Mouse (Mus musculus): Measurements from ENCODE around the gene Ccdc63. TPM values are rescaled to one million over a fixed set of nuclear protein-coding genes. Genes with fewer than 3 reads are reported as not detected.

Gene Ccdc63
- polyA plus RNA-seq, 1 experiment from 2014 or later: not detected

DNA sequence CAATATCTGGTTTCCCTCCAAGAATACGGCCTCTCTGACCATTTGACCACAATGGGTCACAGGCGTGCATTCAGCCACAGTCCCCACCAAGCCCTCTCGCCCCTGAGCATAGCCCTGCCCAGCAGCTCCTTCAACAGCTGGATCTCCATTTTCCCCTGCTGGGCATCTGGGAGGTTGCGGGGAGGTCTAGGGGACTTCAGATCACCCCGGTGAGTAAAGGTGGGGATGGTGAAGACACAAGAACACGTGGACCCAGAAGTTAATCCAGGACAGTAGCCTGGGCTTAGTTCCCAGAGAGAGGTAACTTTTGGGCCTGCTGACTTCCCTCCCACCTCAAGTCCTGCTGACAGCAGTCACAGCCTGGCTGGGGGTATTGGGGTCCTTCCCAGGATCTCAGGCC lies 34.4 kb downstream of the Ccdc63 start:
- H3K4me3 ChIP-seq (ENCODE audit: low read depth, low read length): no peak overlapping the region
- no peaks in the 10 kb centered on the region for H3K4me1 ChIP-seq (replicated peaks; ENCODE audit: control insufficient read depth, insufficient read depth, low read length)
- no peak overlapping the region for H3K9ac ChIP-seq (ENCODE audit: low read depth, low read length)
- no peaks in the 10 kb centered on the region for H3K27me3 ChIP-seq (ENCODE audit: control insufficient read depth, insufficient read depth, low read length)
- no peak for ATAC-seq (ENCODE audit: low FRiP score)
- H3K36me3 ChIP-seq (ENCODE audit: control insufficient read depth, insufficient read depth, low read length): no peaks in the 10 kb centered on the region
- no peaks in the 10 kb centered on the region for H3K9me3 ChIP-seq (ENCODE audit: control insufficient read depth, low read length)
- no peak for DNase-seq (ENCODE audit: low spot score)
- no peak overlapping the region for H3K4me2 ChIP-seq (replicated peaks; ENCODE audit: low read depth, low read length)
- no peak overlapping the region for H3K27ac ChIP-seq (ENCODE audit: low read depth, low read length)
- 81% methylated on average over 6 of the region's 6 CpGs for WGBS

DNA sequence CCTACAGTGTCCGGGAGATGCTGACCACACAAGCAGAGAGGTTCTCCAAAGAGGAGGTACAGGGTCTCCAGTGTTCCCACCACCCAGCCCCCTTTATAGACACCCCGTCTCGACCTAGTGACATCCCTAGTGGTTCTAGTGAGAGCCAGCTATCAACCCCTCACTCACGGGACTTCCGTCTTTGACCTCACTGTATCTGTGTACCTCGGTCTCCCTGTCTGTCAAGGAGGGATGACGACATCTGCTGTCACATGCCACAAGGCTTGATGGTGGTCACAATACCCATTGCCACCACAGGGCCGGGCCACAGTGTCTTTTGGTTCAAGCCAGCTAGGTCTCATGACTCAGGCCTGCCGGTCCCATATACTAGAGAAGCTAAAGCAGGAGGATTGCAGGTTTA lies 35.6 kb downstream of the Ccdc63 start:
- H3K36me3 ChIP-seq (ENCODE audit: control insufficient read depth, insufficient read depth, low read length): no peaks in the 10 kb centered on the region
- WGBS: 92% methylated on average over 9 of the region's 9 CpGs
- no peak overlapping the region for H3K9ac ChIP-seq (ENCODE audit: low read depth, low read length)
- H3K4me1 ChIP-seq (replicated peaks; ENCODE audit: control insufficient read depth, insufficient read depth, low read length): no peaks in the 10 kb centered on the region
- ATAC-seq (ENCODE audit: low FRiP score): no peak
- H3K27ac ChIP-seq (ENCODE audit: low read depth, low read length): no peak overlapping the region
- H3K27me3 ChIP-seq (ENCODE audit: control insufficient read depth, insufficient read depth, low read length): no peaks in the 10 kb centered on the region
- no peaks in the 10 kb centered on the region for H3K9me3 ChIP-seq (ENCODE audit: control insufficient read depth, low read length)
- no peak for DNase-seq (ENCODE audit: low spot score)
- no peak overlapping the region for H3K4me3 ChIP-seq (ENCODE audit: low read depth, low read length)
- H3K4me2 ChIP-seq (replicated peaks; ENCODE audit: low read depth, low read length): no peak overlapping the region

DNA sequence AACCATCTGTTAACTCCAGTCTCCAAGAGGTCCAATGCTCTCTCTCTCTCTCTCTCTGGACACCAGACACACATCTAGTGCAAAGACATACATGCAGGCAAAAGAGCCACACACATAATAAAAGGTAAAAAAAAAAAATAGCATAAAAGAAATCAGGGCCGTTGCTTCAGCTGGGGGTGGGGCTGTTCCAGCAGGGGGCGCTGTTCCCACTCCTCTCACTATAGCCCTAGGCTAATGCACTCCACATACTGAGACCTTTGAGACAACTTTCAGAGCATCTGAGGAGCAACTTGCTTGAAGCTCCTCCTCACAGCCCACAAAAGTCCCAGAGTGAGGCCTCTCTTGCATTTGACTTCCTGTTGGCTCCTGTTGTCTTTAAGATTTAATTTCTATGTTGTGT lies 36.4 kb downstream of the Ccdc63 start:
- Histone ChIP-seq H3K27me3 (ENCODE audit: control insufficient read depth, insufficient read depth, low read length) (no peaks in the 10 kb centered on the region), H3K4me3 (ENCODE audit: low read depth, low read length) (no peak overlapping the region), H3K4me1 (replicated peaks; ENCODE audit: control insufficient read depth, insufficient read depth, low read length) (no peaks in the 10 kb centered on the region), H3K4me2 (replicated peaks; ENCODE audit: low read depth, low read length) (no peak overlapping the region), H3K27ac (ENCODE audit: low read depth, low read length) (no peak overlapping the region), H3K36me3 (ENCODE audit: control insufficient read depth, insufficient read depth, low read length) (no peaks in the 10 kb centered on the region), H3K9ac (ENCODE audit: low read depth, low read length) (no peak overlapping the region), H3K9me3 (ENCODE audit: control insufficient read depth, low read length) (no peaks in the 10 kb centered on the region)
- 36% methylated on average over 2 of the region's 2 CpGs for WGBS
- no peak for ATAC-seq (ENCODE audit: low FRiP score)
- peak; percentile 51 for DNase-seq (ENCODE audit: low spot score)

DNA sequence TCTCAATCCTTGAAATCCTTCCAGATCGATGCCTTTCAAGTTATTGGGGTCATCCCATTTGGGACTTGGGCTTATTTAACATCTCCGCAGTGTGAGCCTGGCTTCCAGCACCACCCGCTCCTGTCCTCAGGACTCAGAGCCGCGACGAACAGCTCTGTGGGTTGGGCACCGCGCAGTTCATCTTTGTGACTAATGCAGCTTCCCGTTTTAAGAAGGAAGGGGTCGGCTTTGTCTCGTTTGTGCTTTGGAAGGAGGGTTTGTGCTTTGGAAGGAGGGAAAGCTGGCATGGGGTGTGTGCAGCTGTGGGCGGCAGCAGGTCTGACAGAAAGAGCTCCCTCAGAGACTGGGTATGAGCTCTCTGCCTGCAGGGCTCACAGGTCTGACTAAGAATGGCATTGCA lies 37.5 kb downstream of the Ccdc63 start:
- H3K9ac ChIP-seq (ENCODE audit: low read depth, low read length): no peak overlapping the region
- H3K27ac ChIP-seq (ENCODE audit: low read depth, low read length): no peak overlapping the region
- no peaks in the 10 kb centered on the region for H3K36me3 ChIP-seq (ENCODE audit: control insufficient read depth, insufficient read depth, low read length)
- 46% methylated on average over 12 of the region's 12 CpGs for WGBS
- no peak overlapping the region for H3K4me2 ChIP-seq (replicated peaks; ENCODE audit: low read depth, low read length)
- no peak for ATAC-seq (ENCODE audit: low FRiP score)
- DNase-seq (ENCODE audit: low spot score): no peak
- H3K27me3 ChIP-seq (ENCODE audit: control insufficient read depth, insufficient read depth, low read length): no peaks in the 10 kb centered on the region
- no peaks in the 10 kb centered on the region for H3K4me1 ChIP-seq (replicated peaks; ENCODE audit: control insufficient read depth, insufficient read depth, low read length)
- H3K9me3 ChIP-seq (ENCODE audit: control insufficient read depth, low read length): no peaks in the 10 kb centered on the region
- H3K4me3 ChIP-seq (ENCODE audit: low read depth, low read length): no peak overlapping the region

DNA sequence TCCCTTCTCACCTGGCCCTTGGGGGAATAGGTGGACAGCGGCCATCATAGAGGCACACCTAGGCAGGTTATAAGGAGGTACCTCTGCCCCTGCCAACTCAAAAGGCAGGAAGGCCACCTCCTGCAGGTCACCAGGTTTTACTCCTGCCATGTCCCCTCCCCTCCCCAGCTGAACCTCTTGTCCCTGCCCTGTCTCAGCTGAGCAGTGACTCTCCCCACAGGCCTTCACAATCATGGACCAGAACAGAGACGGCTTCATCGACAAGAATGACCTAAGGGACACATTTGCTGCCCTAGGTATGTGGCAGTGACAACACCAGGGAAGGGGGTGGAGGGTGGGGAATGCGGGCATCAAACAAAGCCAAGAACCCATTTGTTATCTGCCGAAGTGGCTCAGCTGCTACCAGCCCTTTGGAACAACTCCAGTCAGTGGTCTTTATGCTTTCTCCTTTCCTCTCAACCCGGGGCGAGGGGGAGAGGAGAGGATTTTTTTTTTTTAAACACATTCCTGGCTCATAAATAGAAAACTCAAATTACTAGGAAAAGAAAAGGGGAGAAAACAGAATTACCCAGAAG lies 38.1 kb downstream of the Ccdc63 start:
- Histone ChIP-seq H3K27ac (ENCODE audit: low read depth, low read length) (no peak overlapping the region), H3K9ac (ENCODE audit: low read depth, low read length) (no peak overlapping the region), H3K9me3 (ENCODE audit: control insufficient read depth, low read length) (no peaks in the 10 kb centered on the region), H3K4me1 (replicated peaks; ENCODE audit: control insufficient read depth, insufficient read depth, low read length) (no peaks in the 10 kb centered on the region), H3K27me3 (ENCODE audit: control insufficient read depth, insufficient read depth, low read length) (no peaks in the 10 kb centered on the region), H3K4me3 (ENCODE audit: low read depth, low read length) (no peak overlapping the region), H3K36me3 (ENCODE audit: control insufficient read depth, insufficient read depth, low read length) (no peaks in the 10 kb centered on the region), H3K4me2 (replicated peaks; ENCODE audit: low read depth, low read length) (no peak overlapping the region)
- no peak for DNase-seq (ENCODE audit: low spot score)
- 52% methylated on average over 7 of the region's 7 CpGs for WGBS
- no peak for ATAC-seq (ENCODE audit: low FRiP score)

DNA sequence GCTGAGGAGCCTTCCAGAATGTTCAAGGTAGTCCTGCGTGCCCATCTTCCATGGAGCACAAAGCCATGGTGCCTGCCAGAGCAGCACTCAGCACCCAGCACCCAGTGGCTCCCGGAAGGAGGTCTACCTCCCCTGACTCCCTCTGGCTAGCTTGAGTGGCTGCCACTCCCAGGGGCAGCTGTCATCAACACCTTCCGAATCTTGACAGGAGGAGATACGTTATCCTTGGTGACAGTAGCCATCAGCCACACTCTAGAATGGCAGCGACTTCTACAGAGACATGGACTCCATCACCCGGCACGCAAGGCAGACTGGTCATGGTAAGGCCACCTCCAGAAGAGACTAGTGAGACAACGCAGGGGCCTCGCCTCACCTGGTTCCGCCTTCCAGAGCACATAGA lies 46.2 kb downstream of the Ccdc63 start:
- Histone ChIP-seq H3K27me3 (ENCODE audit: control insufficient read depth, insufficient read depth, low read length) (no peaks in the 10 kb centered on the region), H3K27ac (ENCODE audit: low read depth, low read length) (no peak overlapping the region), H3K9ac (ENCODE audit: low read depth, low read length) (no peak overlapping the region), H3K4me1 (replicated peaks; ENCODE audit: control insufficient read depth, insufficient read depth, low read length) (no peaks in the 10 kb centered on the region), H3K4me2 (replicated peaks; ENCODE audit: low read depth, low read length) (no peak overlapping the region), H3K4me3 (ENCODE audit: low read depth, low read length) (no peak overlapping the region), H3K9me3 (ENCODE audit: control insufficient read depth, low read length) (no peaks in the 10 kb centered on the region), H3K36me3 (ENCODE audit: control insufficient read depth, insufficient read depth, low read length) (no peaks in the 10 kb centered on the region)
- WGBS: 96% methylated on average over 10 of the region's 10 CpGs
- DNase-seq (ENCODE audit: low spot score): no peak
- no peak for ATAC-seq (ENCODE audit: low FRiP score)

DNA sequence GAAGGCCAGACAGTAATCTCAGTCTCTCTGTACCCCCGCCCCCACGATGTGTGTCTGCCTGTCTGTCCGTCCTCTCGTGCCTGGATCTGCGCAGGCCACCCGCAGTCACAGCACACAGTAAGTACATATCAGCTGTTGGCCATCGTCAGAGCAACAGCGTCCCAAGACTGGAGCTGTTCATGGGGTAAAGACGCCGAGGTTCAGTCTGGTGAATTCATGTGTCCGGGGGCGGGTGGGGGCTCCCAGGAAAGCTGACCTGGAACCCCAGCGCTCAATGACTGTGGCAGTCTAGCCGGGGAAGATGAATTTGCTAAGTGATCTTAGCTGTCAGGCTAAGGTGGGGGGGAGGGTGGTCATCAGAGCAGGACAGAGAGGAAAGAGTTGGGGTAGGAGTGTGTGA lies 46.9 kb downstream of the Ccdc63 start:
- no peak for ATAC-seq (ENCODE audit: low FRiP score)
- Histone ChIP-seq H3K4me1 (replicated peaks; ENCODE audit: control insufficient read depth, insufficient read depth, low read length) (no peaks in the 10 kb centered on the region), H3K4me3 (ENCODE audit: low read depth, low read length) (no peak overlapping the region), H3K27me3 (ENCODE audit: control insufficient read depth, insufficient read depth, low read length) (no peaks in the 10 kb centered on the region), H3K27ac (ENCODE audit: low read depth, low read length) (no peak overlapping the region), H3K36me3 (ENCODE audit: control insufficient read depth, insufficient read depth, low read length) (no peaks in the 10 kb centered on the region), H3K9me3 (ENCODE audit: control insufficient read depth, low read length) (no peaks in the 10 kb centered on the region), H3K9ac (ENCODE audit: low read depth, low read length) (no peak overlapping the region), H3K4me2 (replicated peaks; ENCODE audit: low read depth, low read length) (no peak overlapping the region)
- WGBS: 87% methylated on average over 14 of the region's 14 CpGs
- DNase-seq (ENCODE audit: low spot score): no peak

DNA sequence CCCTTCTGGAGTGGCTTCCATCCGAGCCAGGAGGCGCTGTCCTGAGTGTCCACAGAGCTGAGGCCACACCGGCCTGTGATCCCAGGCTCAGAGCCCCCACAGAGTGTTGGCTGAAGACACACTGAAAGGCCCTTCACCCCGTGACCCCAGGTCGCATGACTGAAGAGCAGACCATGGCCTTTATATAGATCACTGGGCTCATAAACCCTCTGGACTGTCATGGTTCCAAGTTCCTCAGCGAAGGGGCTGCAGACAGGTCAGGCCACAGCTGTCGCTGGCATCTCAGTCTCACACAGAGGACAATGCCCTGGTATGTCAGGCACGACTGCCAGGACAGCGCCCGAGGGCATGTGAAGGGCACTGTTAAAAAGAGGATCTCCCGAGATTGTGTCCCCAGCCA lies 47.8 kb downstream of the Ccdc63 start:
- no peak overlapping the region for H3K4me3 ChIP-seq (ENCODE audit: low read depth, low read length)
- H3K9me3 ChIP-seq (ENCODE audit: control insufficient read depth, low read length): no peaks in the 10 kb centered on the region
- H3K9ac ChIP-seq (ENCODE audit: low read depth, low read length): no peak overlapping the region
- ATAC-seq (ENCODE audit: low FRiP score): no peak
- H3K27ac ChIP-seq (ENCODE audit: low read depth, low read length): no peak overlapping the region
- H3K36me3 ChIP-seq (ENCODE audit: control insufficient read depth, insufficient read depth, low read length): no peaks in the 10 kb centered on the region
- WGBS: 56% methylated on average over 11 of the region's 11 CpGs
- no peaks in the 10 kb centered on the region for H3K4me1 ChIP-seq (replicated peaks; ENCODE audit: control insufficient read depth, insufficient read depth, low read length)
- H3K4me2 ChIP-seq (replicated peaks; ENCODE audit: low read depth, low read length): no peak overlapping the region
- no peaks in the 10 kb centered on the region for H3K27me3 ChIP-seq (ENCODE audit: control insufficient read depth, insufficient read depth, low read length)
- no peak for DNase-seq (ENCODE audit: low spot score)

DNA sequence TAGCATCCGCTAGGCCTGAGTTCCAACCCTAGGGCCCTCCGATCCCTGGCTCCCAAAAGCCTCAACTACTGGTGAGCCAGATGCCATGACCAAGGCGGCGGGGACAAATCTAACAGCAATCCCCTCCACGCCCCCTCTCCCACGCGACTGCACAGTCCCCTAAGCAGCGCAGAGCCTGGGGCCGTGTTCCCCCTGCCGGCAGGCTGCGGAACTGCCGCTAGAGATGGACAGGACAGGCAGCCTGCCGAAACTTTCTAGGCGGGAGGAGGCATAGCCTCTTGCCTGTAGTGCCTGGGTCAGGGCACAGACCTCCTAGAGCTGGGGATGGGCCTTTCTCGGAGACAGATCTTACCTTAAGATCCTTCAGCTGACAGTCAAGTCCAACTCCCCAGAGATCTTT lies 49.6 kb downstream of the Ccdc63 start:
- Histone ChIP-seq H3K4me3 (ENCODE audit: low read depth, low read length) (no peak overlapping the region), H3K9me3 (ENCODE audit: control insufficient read depth, low read length) (no peaks in the 10 kb centered on the region), H3K27ac (ENCODE audit: low read depth, low read length) (no peak overlapping the region), H3K27me3 (ENCODE audit: control insufficient read depth, insufficient read depth, low read length) (no peaks in the 10 kb centered on the region), H3K9ac (ENCODE audit: low read depth, low read length) (no peak overlapping the region), H3K4me1 (replicated peaks; ENCODE audit: control insufficient read depth, insufficient read depth, low read length) (no peaks in the 10 kb centered on the region), H3K4me2 (replicated peaks; ENCODE audit: low read depth, low read length) (no peak overlapping the region), H3K36me3 (ENCODE audit: control insufficient read depth, insufficient read depth, low read length) (no peaks in the 10 kb centered on the region)
- 18% methylated on average over 15 of the region's 15 CpGs for WGBS
- DNase-seq (ENCODE audit: low spot score) (peak; percentile 87), ATAC-seq (ENCODE audit: low FRiP score) (no peak)

Measured in hindbrain, embryonic 11.5 days (tissue).